Mouse (Mus musculus): ENCODE data around the gene Tmcc3. TPM values are rescaled to one million over a fixed set of nuclear protein-coding genes. Genes with fewer than 3 reads are reported as not detected.

The Tmcc3 gene
- polyA plus RNA-seq, 1 experiment from 2014 or later, result 20.8 TPM

GRCm38 (mm10) chr10:94481613-94482012, 169.9 kb downstream of the Tmcc3 start:
- Histone ChIP-seq H3K4me3 (ENCODE audit: low read depth, low read length) (no peak overlapping the region), H3K4me1 (replicated peaks; ENCODE audit: control insufficient read depth, insufficient read depth) (no peaks in the 10 kb centered on the region), H3K27ac (replicated peaks) (no peak overlapping the region), H3K36me3 (ENCODE audit: control insufficient read depth, insufficient read depth, low read length) (no peaks in the 10 kb centered on the region), H3K9ac (ENCODE audit: low read length) (no peak overlapping the region), H3K4me2 (replicated peaks; ENCODE audit: low read depth) (no peak overlapping the region), H3K27me3 (ENCODE audit: control insufficient read depth, insufficient read depth, low read length) (no peaks in the 10 kb centered on the region), H3K9me3 (ENCODE audit: control insufficient read depth, low read length) (no peaks in the 10 kb centered on the region)
- DNase-seq (ENCODE audit: low spot score), result no peak
- TF ChIP-seq CTCF (IDR thresholded peaks at IDR 0.05; ENCODE audit: low read depth) (no peak), EP300 (optimal IDR thresholded peaks at IDR 0.05) (no peak)
- ATAC-seq (ENCODE audit: low FRiP score, low TSS enrichment), result no peak

- TF ChIP-seq CTCF (IDR thresholded peaks at IDR 0.05; ENCODE audit: low read depth) (no peak), EP300 (optimal IDR thresholded peaks at IDR 0.05) (no peak)
- H3K4me2 ChIP-seq (replicated peaks; ENCODE audit: low read depth), result no peak overlapping the region
- H3K4me3 ChIP-seq (ENCODE audit: low read depth, low read length), result no peak overlapping the region
- 53% methylated on average over 2 of the region's 2 CpGs for WGBS
- H3K27ac ChIP-seq (replicated peaks), result peak overlapping the region; percentile 65
- no peaks in the 10 kb centered on the region for H3K9me3 ChIP-seq (ENCODE audit: control insufficient read depth, low read length)
- H3K9ac ChIP-seq (ENCODE audit: low read length), result no peak overlapping the region
- H3K4me1 ChIP-seq (replicated peaks; ENCODE audit: control insufficient read depth, insufficient read depth), result no peaks in the 10 kb centered on the region
- H3K27me3 ChIP-seq (ENCODE audit: control insufficient read depth, insufficient read depth, low read length), result no peaks in the 10 kb centered on the region
- H3K36me3 ChIP-seq (ENCODE audit: control insufficient read depth, insufficient read depth, low read length), result no peaks in the 10 kb centered on the region
- no peak for ATAC-seq (ENCODE audit: low FRiP score, low TSS enrichment)
- DNase-seq (ENCODE audit: low spot score), result no peak
Measured at GRCm38 (mm10) chr10:94486179-94486578, 174.4 kb downstream of the Tmcc3 start.

- 67% methylated on average over 4 of the region's 4 CpGs for WGBS
- no peak overlapping the region for H3K4me2 ChIP-seq (replicated peaks; ENCODE audit: low read depth)
- no peaks in the 10 kb centered on the region for H3K36me3 ChIP-seq (ENCODE audit: control insufficient read depth, insufficient read depth, low read length)
- no peaks in the 10 kb centered on the region for H3K27me3 ChIP-seq (ENCODE audit: control insufficient read depth, insufficient read depth, low read length)
- TF ChIP-seq CTCF (IDR thresholded peaks at IDR 0.05; ENCODE audit: low read depth) (no peak), EP300 (optimal IDR thresholded peaks at IDR 0.05) (no peak)
- peak; percentile 65 for ATAC-seq (ENCODE audit: low FRiP score, low TSS enrichment)
- no peak overlapping the region for H3K4me3 ChIP-seq (ENCODE audit: low read depth, low read length)
- no peak for DNase-seq (ENCODE audit: low spot score)
- no peak overlapping the region for H3K27ac ChIP-seq (replicated peaks)
- H3K9ac ChIP-seq (ENCODE audit: low read length), result no peak overlapping the region
- H3K4me1 ChIP-seq (replicated peaks; ENCODE audit: control insufficient read depth, insufficient read depth), result no peaks in the 10 kb centered on the region; the same call in 1 of the 2 replicates
- H3K9me3 ChIP-seq (ENCODE audit: control insufficient read depth, low read length), result no peaks in the 10 kb centered on the region
Measured at GRCm38 (mm10) chr10:94489509-94489908, 177.8 kb downstream of the Tmcc3 start.

- Histone ChIP-seq H3K27me3 (ENCODE audit: control insufficient read depth, insufficient read depth, low read length) (no peaks in the 10 kb centered on the region), H3K4me3 (ENCODE audit: low read depth, low read length) (no peak overlapping the region), H3K9ac (ENCODE audit: low read length) (no peak overlapping the region), H3K9me3 (ENCODE audit: control insufficient read depth, low read length) (no peaks in the 10 kb centered on the region), H3K4me1 (replicated peaks; ENCODE audit: control insufficient read depth, insufficient read depth) (no peaks in the 10 kb centered on the region; the same call in 1 of the 2 replicates), H3K4me2 (replicated peaks; ENCODE audit: low read depth) (no peak overlapping the region), H3K27ac (replicated peaks) (no peak overlapping the region), H3K36me3 (ENCODE audit: control insufficient read depth, insufficient read depth, low read length) (no peaks in the 10 kb centered on the region)
- ATAC-seq (ENCODE audit: low FRiP score, low TSS enrichment) (no peak), DNase-seq (ENCODE audit: low spot score) (no peak)
- WGBS, result 79% methylated on average over 3 of the region's 3 CpGs
- TF ChIP-seq CTCF (IDR thresholded peaks at IDR 0.05; ENCODE audit: low read depth) (no peak), EP300 (optimal IDR thresholded peaks at IDR 0.05) (no peak)
Measured at GRCm38 (mm10) chr10:94491006-94491405, 179.3 kb downstream of the Tmcc3 start.

- WGBS, result 19% methylated on average over 8 of the region's 8 CpGs
- Histone ChIP-seq H3K4me2 (replicated peaks; ENCODE audit: low read depth) (no peak overlapping the region), H3K36me3 (ENCODE audit: control insufficient read depth, insufficient read depth, low read length) (no peaks in the 10 kb centered on the region), H3K27me3 (ENCODE audit: control insufficient read depth, insufficient read depth, low read length) (no peaks in the 10 kb centered on the region), H3K27ac (replicated peaks) (no peak overlapping the region), H3K4me3 (ENCODE audit: low read depth, low read length) (no peak overlapping the region), H3K9ac (ENCODE audit: low read length) (peak overlapping the region; percentile 31; the same call in 1 of the 2 replicates), H3K9me3 (ENCODE audit: control insufficient read depth, low read length) (no peaks in the 10 kb centered on the region), H3K4me1 (replicated peaks; ENCODE audit: control insufficient read depth, insufficient read depth) (no peaks in the 10 kb centered on the region; the same call in 1 of the 2 replicates)
- TF ChIP-seq EP300 (optimal IDR thresholded peaks at IDR 0.05) (no peak), CTCF (IDR thresholded peaks at IDR 0.05; ENCODE audit: low read depth) (peak; percentile 10; the same call in 1 of the 2 replicates)
- ATAC-seq (ENCODE audit: low FRiP score, low TSS enrichment) (peak; percentile 46; the same call in 1 of the 2 replicates), DNase-seq (ENCODE audit: low spot score) (peak; percentile 41)
Measured at GRCm38 (mm10) chr10:94494403-94494846, 182.7 kb downstream of the Tmcc3 start.

GRCm38 (mm10) chr10:94495496-94496235, 183.9 kb downstream of the Tmcc3 start:
- no peak overlapping the region for H3K27ac ChIP-seq (replicated peaks)
- ATAC-seq (ENCODE audit: low FRiP score, low TSS enrichment) (no peak), DNase-seq (ENCODE audit: low spot score) (no peak)
- no peaks in the 10 kb centered on the region for H3K9me3 ChIP-seq (ENCODE audit: control insufficient read depth, low read length)
- H3K4me3 ChIP-seq (ENCODE audit: low read depth, low read length), result no peak overlapping the region
- H3K4me1 ChIP-seq (replicated peaks; ENCODE audit: control insufficient read depth, insufficient read depth), result no peaks in the 10 kb centered on the region; the same call in 1 of the 2 replicates
- no peak overlapping the region for H3K9ac ChIP-seq (ENCODE audit: low read length)
- H3K4me2 ChIP-seq (replicated peaks; ENCODE audit: low read depth), result no peak overlapping the region
- H3K36me3 ChIP-seq (ENCODE audit: control insufficient read depth, insufficient read depth, low read length), result no peaks in the 10 kb centered on the region
- no peak for TF ChIP-seq CTCF (IDR thresholded peaks at IDR 0.05; ENCODE audit: low read depth)
- TF ChIP-seq EP300 (optimal IDR thresholded peaks at IDR 0.05), result no peak
- H3K27me3 ChIP-seq (ENCODE audit: control insufficient read depth, insufficient read depth, low read length), result no peaks in the 10 kb centered on the region
- 79% methylated on average over 7 of the region's 7 CpGs for WGBS

Measured in stomach, postnatal 0 days (tissue).